Mouse (Mus musculus) myocyte (in vitro differentiated cells): ENCODE measurements around the gene Gnpnat1.

Experiments used
- CEBPB ChIP-seq: IDR thresholded peaks from 2 replicates; pipeline ENCODE4 v1.6.1; 2011; ENCODE audit warnings: mild to moderate bottlenecking, moderate library complexity; ENCODE audit not compliant: poor library complexity, insufficient read depth, severe bottlenecking
- E2F4 ChIP-seq: IDR thresholded peaks from one replicate; pipeline ENCODE4 v1.6.1; 2011; ENCODE audit warnings: mild to moderate bottlenecking, control low read depth, moderate library complexity; ENCODE audit not compliant: insufficient read depth
- MAX ChIP-seq: IDR thresholded peaks from one replicate; pipeline ENCODE4 v1.6.1; 2011; ENCODE audit warnings: low read depth, mild to moderate bottlenecking, control low read depth
- MYOG ChIP-seq, 3 experiments: IDR thresholded peaks; one replicate each; pipeline ENCODE4 v1.6.1; 2011; ENCODE audit warnings: control low read depth in 2 of 3, low read depth in 2 of 3, mild to moderate bottlenecking in 2 of 3; ENCODE audit not compliant: insufficient read length in 2 of 3, control insufficient read depth in 1 of 3, insufficient read depth in 1 of 3
- POLR2A ChIP-seq: IDR thresholded peaks from one replicate; pipeline ENCODE4 v1.6.1; 2011; ENCODE audit warnings: low read depth, mild to moderate bottlenecking, control low read depth, moderate library complexity; ENCODE audit not compliant: insufficient read length
- SRF ChIP-seq: IDR thresholded peaks from one replicate; pipeline ENCODE4 v1.6.1; 2011; ENCODE audit warnings: low read depth; ENCODE audit not compliant: control insufficient read depth, insufficient read length
- TCF12 ChIP-seq: IDR thresholded peaks from one replicate; pipeline ENCODE4 v1.6.1; 2011; ENCODE audit warnings: mild to moderate bottlenecking, control low read depth; ENCODE audit not compliant: poor library complexity, insufficient read depth, severe bottlenecking
- USF1 ChIP-seq: IDR thresholded peaks from one replicate; pipeline ENCODE4 v1.6.1; 2011; ENCODE audit warnings: low read depth, mild to moderate bottlenecking, control low read depth, moderate library complexity

GRCm38 (mm10) chr14:45399836-45400235 is 4.9 kb downstream of the Gnpnat1 start:
- TF ChIP-seq MAX (no peak), E2F4 (no peak), USF1 (no peak), TCF12 (no peak), POLR2A (no peak), MYOG (IDR thresholded peaks at IDR 0.05; ENCODE audit: control insufficient read depth in 1 of 3, insufficient read depth in 1 of 3, insufficient read length in 2 of 3, low read depth in 2 of 3) (no peak), SRF (no peak), CEBPB (no peak)
